Mouse (Mus musculus): ENCODE results near the gene Kcnk10. TPM values are rescaled to one million over a fixed set of nuclear protein-coding genes. Genes with fewer than 3 reads are reported as not detected.
A peak's percentile ranks its signal among the peaks of the same experiment; 100 is the strongest.

Kcnk10 gene
- polyA plus RNA-seq, 1 experiment = 0.13 TPM

- Histone ChIP-seq H3K27me3 (ENCODE audit: control insufficient read depth, insufficient read depth, low read length) (0 out of 2 replicates have a peak, but pooled peaks cover 6% of the 10 kb centered on the region), H3K4me3 (ENCODE audit: extremely low read depth, insufficient read depth, insufficient read length) (peak overlapping the region; percentile 24; the same call in 1 of the 2 replicates), H3K4me1 (ENCODE audit: control insufficient read depth, insufficient read depth, insufficient read length) (peaks cover 18% of the 10 kb centered on the region), H3K36me3 (ENCODE audit: control insufficient read depth, insufficient read depth, low read length) (no peaks in the 10 kb centered on the region), H3K27ac (ENCODE audit: insufficient read depth, low read length) (no peak overlapping the region)
- TF ChIP-seq CTCF (IDR thresholded peaks at IDR 0.05; ENCODE audit: extremely low read depth, insufficient read depth, insufficient read length, insufficient replicate concordance) = no peak
- no peak for TF ChIP-seq POLR2A (IDR thresholded peaks at IDR 0.05; ENCODE audit: low read depth, low read length)
- DNase-seq (ENCODE audit: low read depth in 1 of 2, low spot score in 2 of 2) = no peak
- WGBS = 27% methylated on average over 25 of the region's 25 CpGs
Observed at GRCm38 (mm10) chr12:98573317-98574270, 4.5 kb downstream of the Kcnk10 start.

GRCm38 (mm10) chr12:98571896-98572680, 6.0 kb downstream of the Kcnk10 start:
- Histone ChIP-seq H3K27me3 (ENCODE audit: control insufficient read depth, insufficient read depth, low read length) (0 out of 2 replicates have a peak, but pooled peaks cover 4% of the 10 kb centered on the region), H3K36me3 (ENCODE audit: control insufficient read depth, insufficient read depth, low read length) (no peaks in the 10 kb centered on the region), H3K4me3 (ENCODE audit: extremely low read depth, insufficient read depth, insufficient read length) (no peak overlapping the region), H3K27ac (ENCODE audit: insufficient read depth, low read length) (no peak overlapping the region), H3K4me1 (ENCODE audit: control insufficient read depth, insufficient read depth, insufficient read length) (peaks cover 16% of the 10 kb centered on the region)
- TF ChIP-seq POLR2A (IDR thresholded peaks at IDR 0.05; ENCODE audit: low read depth, low read length) = no peak
- TF ChIP-seq CTCF (IDR thresholded peaks at IDR 0.05; ENCODE audit: extremely low read depth, insufficient read depth, insufficient read length, insufficient replicate concordance) = no peak
- 24% methylated on average over 8 of the region's 8 CpGs for WGBS
- peak in 1 of 2 experiments; percentile 9 for DNase-seq (ENCODE audit: low read depth in 1 of 2, low spot score in 2 of 2)

- no peaks in the 10 kb centered on the region for H3K36me3 ChIP-seq (ENCODE audit: control insufficient read depth, insufficient read depth, low read length)
- no peak for TF ChIP-seq POLR2A (IDR thresholded peaks at IDR 0.05; ENCODE audit: low read depth, low read length)
- H3K4me1 ChIP-seq (ENCODE audit: control insufficient read depth, insufficient read depth, insufficient read length) = peaks cover 5% of the 10 kb centered on the region
- H3K4me3 ChIP-seq (ENCODE audit: extremely low read depth, insufficient read depth, insufficient read length) = no peak overlapping the region
- no peaks in the 10 kb centered on the region for H3K27me3 ChIP-seq (ENCODE audit: control insufficient read depth, insufficient read depth, low read length)
- H3K27ac ChIP-seq (ENCODE audit: insufficient read depth, low read length) = no peak overlapping the region
- WGBS = 48% methylated on average over 6 of the region's 6 CpGs
- no peak for DNase-seq (ENCODE audit: low read depth in 1 of 2, low spot score in 2 of 2)
Observed at GRCm38 (mm10) chr12:98569380-98569779, 8.7 kb downstream of the Kcnk10 start.

- no peaks in the 10 kb centered on the region for H3K27me3 ChIP-seq (ENCODE audit: control insufficient read depth, insufficient read depth, low read length)
- TF ChIP-seq POLR2A (IDR thresholded peaks at IDR 0.05; ENCODE audit: low read depth, low read length) = no peak
- TF ChIP-seq CTCF (IDR thresholded peaks at IDR 0.05; ENCODE audit: extremely low read depth, insufficient read depth, insufficient read length, insufficient replicate concordance) = no peak
- H3K36me3 ChIP-seq (ENCODE audit: control insufficient read depth, insufficient read depth, low read length) = no peaks in the 10 kb centered on the region
- no peak overlapping the region for H3K27ac ChIP-seq (ENCODE audit: insufficient read depth, low read length)
- H3K4me3 ChIP-seq (ENCODE audit: extremely low read depth, insufficient read depth, insufficient read length) = no peak overlapping the region
- DNase-seq (ENCODE audit: low read depth in 1 of 2, low spot score in 2 of 2) = no peak
- no peaks in the 10 kb centered on the region for H3K4me1 ChIP-seq (ENCODE audit: control insufficient read depth, insufficient read depth, insufficient read length)
- WGBS = 90% methylated on average over 6 of the region's 6 CpGs
Observed at GRCm38 (mm10) chr12:98567877-98568276, 10.2 kb downstream of the Kcnk10 start.

- no peaks in the 10 kb centered on the region for H3K36me3 ChIP-seq (ENCODE audit: control insufficient read depth, insufficient read depth, low read length)
- H3K27ac ChIP-seq (ENCODE audit: insufficient read depth, low read length) = no peak overlapping the region
- H3K27me3 ChIP-seq (ENCODE audit: control insufficient read depth, insufficient read depth, low read length) = no peaks in the 10 kb centered on the region
- H3K4me3 ChIP-seq (ENCODE audit: extremely low read depth, insufficient read depth, insufficient read length) = no peak overlapping the region
- no peaks in the 10 kb centered on the region for H3K4me1 ChIP-seq (ENCODE audit: control insufficient read depth, insufficient read depth, insufficient read length)
- DNase-seq (ENCODE audit: low read depth in 1 of 2, low spot score in 2 of 2) = no peak
- WGBS = 90% methylated on average over 3 of the region's 3 CpGs
- TF ChIP-seq CTCF (IDR thresholded peaks at IDR 0.05; ENCODE audit: extremely low read depth, insufficient read depth, insufficient read length, insufficient replicate concordance) = no peak
- no peak for TF ChIP-seq POLR2A (IDR thresholded peaks at IDR 0.05; ENCODE audit: low read depth, low read length)
Observed at GRCm38 (mm10) chr12:98564383-98564782, 13.7 kb downstream of the Kcnk10 start.

- TF ChIP-seq POLR2A (IDR thresholded peaks at IDR 0.05; ENCODE audit: low read depth, low read length) (no peak), CTCF (IDR thresholded peaks at IDR 0.05; ENCODE audit: extremely low read depth, insufficient read depth, insufficient read length, insufficient replicate concordance) (no peak)
- Histone ChIP-seq H3K27me3 (ENCODE audit: control insufficient read depth, insufficient read depth, low read length) (no peaks in the 10 kb centered on the region), H3K4me3 (ENCODE audit: extremely low read depth, insufficient read depth, insufficient read length) (no peak overlapping the region), H3K27ac (ENCODE audit: insufficient read depth, low read length) (no peak overlapping the region), H3K36me3 (ENCODE audit: control insufficient read depth, insufficient read depth, low read length) (no peaks in the 10 kb centered on the region), H3K4me1 (ENCODE audit: control insufficient read depth, insufficient read depth, insufficient read length) (no peaks in the 10 kb centered on the region)
- DNase-seq (ENCODE audit: low read depth in 1 of 2, low spot score in 2 of 2) = no peak
- 92% methylated on average over 4 of the region's 4 CpGs for WGBS
Observed at GRCm38 (mm10) chr12:98563261-98563660, 14.8 kb downstream of the Kcnk10 start.

Data from spleen, adult 2 months (tissue).